Mouse (Mus musculus) lung, embryonic 14.5 days (tissue): ENCODE measurements at regions not wholly inside any gene's neighbourhood (a gene's known extent, or its start where the extent isn't known, plus 50 kb on each side); places are given as distances from the start of the nearest gene placed in this dataset.

Source experiments
- ATAC-seq: fragments of 200-750 bp; cut with Nextera tagmentation; 2 replicates; pipeline ENCODE4 v1.8.0; 2017; ENCODE audit warnings: mild to moderate bottlenecking, moderate TSS enrichment, moderate library complexity; ENCODE audit not compliant: insufficient read depth
- DNase-seq: peaks from one replicate; pipeline ENCODE4 v3.0.0-alpha.2; 2015
- H3K27ac ChIP-seq: fragments of 300-500 bp; sonication (generic); 2 replicates; pipeline ENCODE4 v1.5.1; 2014; ENCODE audit warnings: low read depth, mild to moderate bottlenecking, moderate library complexity
- H3K27me3 ChIP-seq: fragments of 300-500 bp; sonication (generic); 2 replicates; pipeline ENCODE4 v1.6.1; 2014; ENCODE audit warnings: low read length, control low read depth; ENCODE audit not compliant: insufficient read depth
- H3K36me3 ChIP-seq: fragments of 300-500 bp; sonication (generic); 2 replicates; pipeline ENCODE4 v1.6.1; 2014; ENCODE audit warnings: control low read depth; ENCODE audit not compliant: insufficient read depth
- H3K4me1 ChIP-seq: fragments of 300-500 bp; sonication (generic); 2 replicates; pipeline ENCODE4 v1.6.1; 2014; ENCODE audit warnings: antibody characterized with exemption, control low read depth; ENCODE audit not compliant: insufficient read depth
- H3K4me2 ChIP-seq: fragments of 300-500 bp; sonication (generic); 2 replicates; pipeline ENCODE4 v1.6.1; 2014; ENCODE audit warnings: mild to moderate bottlenecking
- H3K4me3 ChIP-seq: fragments of 300-500 bp; sonication (generic); 2 replicates; pipeline ENCODE4 v1.5.1; 2014; ENCODE audit warnings: low read depth, low read length
- H3K9ac ChIP-seq: fragments of 300-500 bp; sonication (generic); 2 replicates; pipeline ENCODE4 v1.6.1; 2014
- H3K9me3 ChIP-seq: fragments of 300-500 bp; sonication (generic); 2 replicates; pipeline ENCODE4 v1.6.1; 2016; ENCODE audit warnings: low read depth, low read length, control low read depth
- CTCF ChIP-seq: IDR thresholded peaks from 2 replicates; pipeline ENCODE4 v1.5.1; 2016; ENCODE audit warnings: antibody characterized with exemption, low read depth
- WGBS: fragments of 180-500 bp; shearing (Covaris S2); extraction: QIAGEN DNeasy Blood & Tissue Kit; methylation state at CpG from one replicate; pipeline ENCODE4 v1.1.7; 2014; 5-methylcytosine and 5-hydroxymethylcytosine counted together

DNA sequence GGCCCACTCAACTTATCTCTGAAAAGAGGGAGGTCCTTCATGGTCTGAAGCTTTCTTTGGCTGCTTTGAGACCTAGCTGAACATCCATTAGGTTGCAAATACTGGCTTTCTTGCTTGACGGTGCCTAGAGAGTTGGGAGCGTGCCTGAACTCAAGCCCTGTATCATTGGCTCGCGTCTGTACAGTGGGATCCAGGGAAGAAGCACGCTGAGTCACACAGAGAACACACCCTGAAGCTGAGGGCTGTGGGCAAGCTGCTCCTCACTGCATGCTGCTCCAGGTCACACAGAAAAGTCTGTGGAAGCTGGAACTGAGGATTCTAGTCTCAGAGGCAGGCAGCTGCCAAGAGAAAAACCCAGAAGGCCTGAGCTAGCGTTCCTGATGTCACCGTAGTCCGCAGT lies 119.3 kb upstream of the Jade1 start:
- 89% methylated on average over 8 of the region's 8 CpGs for WGBS
- H3K9ac ChIP-seq = no peak overlapping the region
- no peak overlapping the region for H3K4me3 ChIP-seq
- DNase-seq (no peak), ATAC-seq (no peak)
- no peaks in the 10 kb centered on the region for H3K27me3 ChIP-seq
- H3K9me3 ChIP-seq = no peaks in the 10 kb centered on the region
- no peak overlapping the region for H3K4me2 ChIP-seq
- H3K27ac ChIP-seq = no peak overlapping the region
- no peaks in the 10 kb centered on the region; the same call in 1 of the 2 replicates for H3K4me1 ChIP-seq
- TF ChIP-seq CTCF = no peak
- H3K36me3 ChIP-seq = no peaks in the 10 kb centered on the region

DNA sequence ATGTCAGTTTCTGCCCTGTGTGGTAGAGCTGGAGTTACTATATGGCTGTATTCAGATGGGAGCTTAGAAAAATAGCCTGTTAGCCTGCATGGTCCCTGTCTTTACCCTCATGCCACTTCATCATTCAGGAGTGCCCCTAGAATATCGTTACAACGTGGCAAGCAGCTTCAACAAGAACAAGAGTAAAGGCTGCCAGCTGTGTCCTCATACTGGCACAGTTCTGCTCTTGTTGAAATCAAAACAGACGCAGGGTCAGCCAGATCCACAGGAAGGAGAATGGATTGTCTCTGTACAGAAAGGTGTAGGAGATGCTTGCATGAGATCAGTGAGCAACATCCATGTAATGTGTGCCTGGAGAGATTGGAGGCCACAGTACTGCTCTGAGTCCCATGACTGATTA lies 122.4 kb upstream of the Jade1 start:
- 43% methylated on average over 3 of the region's 3 CpGs for WGBS
- no peaks in the 10 kb centered on the region for H3K9me3 ChIP-seq
- DNase-seq = no peak
- H3K36me3 ChIP-seq = no peaks in the 10 kb centered on the region
- no peak overlapping the region for H3K4me3 ChIP-seq
- no peak overlapping the region for H3K27ac ChIP-seq
- no peak for ATAC-seq
- H3K27me3 ChIP-seq = no peaks in the 10 kb centered on the region
- no peak for TF ChIP-seq CTCF
- no peak overlapping the region for H3K9ac ChIP-seq
- no peaks in the 10 kb centered on the region; the same call in 1 of the 2 replicates for H3K4me1 ChIP-seq
- H3K4me2 ChIP-seq = no peak overlapping the region

DNA sequence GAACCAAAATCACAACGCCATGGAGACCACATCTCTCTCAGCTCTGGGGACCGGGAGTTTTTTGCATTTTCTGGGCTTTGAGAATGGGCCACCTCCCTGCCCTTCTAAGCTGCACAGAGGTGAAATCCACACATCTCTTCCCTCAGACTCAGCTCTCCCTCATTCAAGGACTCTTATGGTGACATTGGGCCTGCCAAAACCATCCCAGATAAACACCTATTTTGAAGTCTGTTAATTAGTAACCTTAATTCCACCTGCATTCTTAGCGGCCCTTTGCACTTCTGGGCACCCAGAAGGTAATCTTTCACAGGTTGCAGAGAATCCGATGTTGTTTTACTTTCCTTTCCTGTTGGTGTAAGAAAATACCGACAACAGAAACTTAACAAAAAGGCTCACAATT lies 123.2 kb upstream of the Jade1 start:
- no peak overlapping the region for H3K4me2 ChIP-seq
- no peaks in the 10 kb centered on the region for H3K36me3 ChIP-seq
- WGBS = 61% methylated on average over 5 of the region's 5 CpGs
- TF ChIP-seq CTCF = no peak
- no peaks in the 10 kb centered on the region for H3K9me3 ChIP-seq
- H3K27ac ChIP-seq = no peak overlapping the region
- no peaks in the 10 kb centered on the region; the same call in 1 of the 2 replicates for H3K4me1 ChIP-seq
- no peak overlapping the region for H3K9ac ChIP-seq
- ATAC-seq (no peak), DNase-seq (no peak)
- no peak overlapping the region for H3K4me3 ChIP-seq
- no peaks in the 10 kb centered on the region for H3K27me3 ChIP-seq

DNA sequence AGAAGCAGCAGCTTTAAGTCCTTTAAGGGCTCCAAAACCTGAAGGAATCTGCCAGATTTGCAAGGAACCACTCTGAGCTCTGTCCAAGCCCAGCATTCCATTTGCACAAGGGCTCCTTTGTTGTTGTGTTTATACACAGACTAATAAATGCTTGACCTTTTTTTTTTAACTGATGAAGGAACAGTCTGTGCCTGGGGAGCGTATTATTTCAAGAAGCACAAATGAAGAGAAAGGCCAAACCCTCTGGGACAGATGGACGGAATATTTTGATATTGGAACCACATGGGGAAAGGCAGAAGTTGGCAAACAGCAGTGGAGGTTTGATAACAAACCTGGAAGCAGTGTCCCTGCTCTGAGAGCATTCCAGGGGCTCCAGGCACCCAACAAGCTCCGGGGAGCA lies 125.3 kb upstream of the Jade1 start:
- H3K9ac ChIP-seq = no peak overlapping the region
- H3K9me3 ChIP-seq = no peaks in the 10 kb centered on the region
- ATAC-seq = no peak
- no peaks in the 10 kb centered on the region for H3K27me3 ChIP-seq
- H3K4me2 ChIP-seq = no peak overlapping the region
- no peaks in the 10 kb centered on the region for H3K36me3 ChIP-seq
- WGBS = 34% methylated on average over 3 of the region's 3 CpGs
- no peak overlapping the region for H3K27ac ChIP-seq
- TF ChIP-seq CTCF = no peak
- H3K4me3 ChIP-seq = no peak overlapping the region
- no peaks in the 10 kb centered on the region; the same call in 1 of the 2 replicates for H3K4me1 ChIP-seq
- peak; percentile 13 for DNase-seq

DNA sequence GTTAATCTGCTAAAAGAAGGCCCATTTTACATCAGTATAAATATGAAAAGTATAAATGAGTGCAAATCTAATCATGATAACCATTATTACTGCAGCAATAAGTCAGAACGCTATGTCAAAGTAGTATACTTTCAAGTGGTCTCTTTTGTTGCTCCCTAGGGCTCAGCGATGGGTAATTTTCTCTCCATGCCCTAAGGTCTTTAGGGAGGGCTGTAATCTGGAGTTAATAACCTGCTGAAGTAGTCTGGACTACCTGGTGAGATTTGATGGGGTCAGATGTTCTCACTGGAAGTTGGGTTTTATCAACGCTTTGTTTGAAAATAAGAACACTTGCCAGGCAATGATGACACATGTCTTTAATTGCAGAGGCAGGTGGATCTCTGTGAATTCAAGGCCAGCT lies 128.6 kb upstream of the Jade1 start:
- no peaks in the 10 kb centered on the region for H3K27me3 ChIP-seq
- no peak overlapping the region for H3K9ac ChIP-seq
- DNase-seq (no peak), ATAC-seq (no peak)
- H3K27ac ChIP-seq = no peak overlapping the region
- 73% methylated on average over 3 of the region's 3 CpGs for WGBS
- H3K9me3 ChIP-seq = no peaks in the 10 kb centered on the region
- H3K4me3 ChIP-seq = no peak overlapping the region
- no peaks in the 10 kb centered on the region for H3K36me3 ChIP-seq
- no peaks in the 10 kb centered on the region for H3K4me1 ChIP-seq
- H3K4me2 ChIP-seq = no peak overlapping the region
- TF ChIP-seq CTCF = no peak

DNA sequence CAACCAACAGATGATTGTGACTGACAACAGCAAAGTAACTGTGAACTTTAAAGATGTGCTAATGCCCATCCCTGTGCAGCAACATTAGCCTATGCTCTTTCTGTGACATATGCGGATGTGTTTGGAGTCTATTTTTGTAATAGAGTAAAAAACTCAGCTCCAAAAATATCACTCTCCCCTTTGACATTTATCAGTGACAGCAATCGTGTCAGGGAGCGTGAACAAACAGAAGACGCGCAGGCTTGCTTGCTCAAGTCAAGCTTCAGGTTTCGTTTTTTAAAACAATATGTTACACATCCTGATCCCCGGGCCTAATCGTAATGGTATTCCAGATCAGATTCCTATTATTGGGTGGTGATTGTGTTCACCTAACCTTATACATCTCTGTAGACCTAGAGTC lies 129.7 kb upstream of the Jade1 start:
- Histone ChIP-seq H3K9ac (no peak overlapping the region), H3K36me3 (no peaks in the 10 kb centered on the region), H3K4me3 (no peak overlapping the region), H3K9me3 (no peaks in the 10 kb centered on the region), H3K27ac (no peak overlapping the region), H3K4me2 (no peak overlapping the region), H3K27me3 (no peaks in the 10 kb centered on the region), H3K4me1 (no peaks in the 10 kb centered on the region)
- 72% methylated on average over 8 of the region's 8 CpGs for WGBS
- DNase-seq = no peak
- TF ChIP-seq CTCF = no peak
- ATAC-seq = no peak

DNA sequence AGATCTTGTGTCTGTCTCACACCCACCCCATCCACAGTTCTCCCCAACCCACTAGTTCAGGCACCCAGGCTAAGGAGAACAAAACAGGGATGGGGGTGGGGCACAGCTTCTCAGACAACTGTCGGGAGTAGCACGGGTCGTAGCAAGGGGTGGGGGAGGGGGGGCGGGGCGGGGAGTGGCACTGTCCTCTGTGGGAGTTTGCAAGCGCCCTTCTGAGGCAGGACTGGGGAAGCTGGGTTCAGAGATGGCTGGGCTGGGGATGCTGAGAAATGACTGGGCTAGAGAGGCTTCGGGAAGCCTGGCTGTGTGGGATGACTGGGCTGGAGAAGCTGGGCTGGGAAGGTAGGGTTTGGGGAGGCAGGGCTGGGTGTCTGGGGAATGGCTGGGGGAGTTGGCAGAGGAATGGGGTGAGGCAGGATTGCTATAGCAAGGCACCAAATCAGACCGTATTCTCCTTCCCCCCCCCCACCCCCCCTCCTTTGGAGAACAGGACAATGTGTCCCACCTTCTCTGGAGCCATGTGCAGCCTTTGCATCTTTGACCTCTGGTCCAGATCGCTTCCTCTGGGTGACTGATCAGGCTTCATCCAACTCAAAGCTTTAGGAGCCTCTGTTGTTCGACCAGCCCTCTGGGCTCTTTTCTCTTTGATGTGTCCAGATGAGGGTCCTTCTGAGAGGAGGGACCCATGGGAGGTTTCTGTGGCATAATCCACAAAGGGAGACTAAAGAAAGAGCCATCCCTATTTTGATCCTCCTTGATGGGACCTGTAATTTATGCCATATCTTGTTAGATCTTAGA lies 131.2 kb upstream of the Jade1 start:
- 20% methylated on average over 10 of the region's 10 CpGs for WGBS
- Histone ChIP-seq H3K27ac (no peak overlapping the region), H3K27me3 (no peaks in the 10 kb centered on the region), H3K36me3 (no peaks in the 10 kb centered on the region), H3K4me2 (no peak overlapping the region), H3K9me3 (no peaks in the 10 kb centered on the region), H3K4me3 (no peak overlapping the region), H3K4me1 (no peaks in the 10 kb centered on the region), H3K9ac (no peak overlapping the region)
- ATAC-seq = peak; percentile 31; the same call in 1 of the 2 replicates
- TF ChIP-seq CTCF = no peak
- DNase-seq = no peak

DNA sequence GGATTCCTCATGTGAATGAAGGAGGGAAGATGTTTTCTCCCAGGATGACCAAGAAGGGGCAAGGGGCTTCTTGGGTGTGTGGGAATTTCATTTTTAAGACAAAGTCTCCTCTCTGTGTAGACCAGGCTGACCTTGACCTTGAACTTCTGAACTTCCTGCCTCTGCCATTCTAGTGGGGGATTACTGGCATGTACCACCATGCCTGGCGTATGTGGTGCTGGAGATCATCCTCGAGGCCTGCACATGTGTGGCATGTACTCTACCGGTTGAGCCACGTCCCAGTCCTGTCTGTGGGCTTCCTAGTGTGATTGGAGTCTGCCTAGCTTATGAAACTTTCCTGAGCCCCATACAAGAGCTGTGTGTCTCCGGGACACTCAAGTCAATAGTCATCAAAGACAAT lies 131.9 kb upstream of the Jade1 start:
- Histone ChIP-seq H3K27ac (no peak overlapping the region), H3K9me3 (no peaks in the 10 kb centered on the region), H3K36me3 (no peaks in the 10 kb centered on the region), H3K4me1 (no peaks in the 10 kb centered on the region), H3K9ac (no peak overlapping the region), H3K27me3 (no peaks in the 10 kb centered on the region), H3K4me2 (no peak overlapping the region), H3K4me3 (no peak overlapping the region)
- 67% methylated on average over 5 of the region's 5 CpGs for WGBS
- ATAC-seq (no peak), DNase-seq (no peak)
- no peak for TF ChIP-seq CTCF
